Mouse (Mus musculus): Measurements from ENCODE around the gene Hmgb2.

Hmgb2 gene

DNA sequence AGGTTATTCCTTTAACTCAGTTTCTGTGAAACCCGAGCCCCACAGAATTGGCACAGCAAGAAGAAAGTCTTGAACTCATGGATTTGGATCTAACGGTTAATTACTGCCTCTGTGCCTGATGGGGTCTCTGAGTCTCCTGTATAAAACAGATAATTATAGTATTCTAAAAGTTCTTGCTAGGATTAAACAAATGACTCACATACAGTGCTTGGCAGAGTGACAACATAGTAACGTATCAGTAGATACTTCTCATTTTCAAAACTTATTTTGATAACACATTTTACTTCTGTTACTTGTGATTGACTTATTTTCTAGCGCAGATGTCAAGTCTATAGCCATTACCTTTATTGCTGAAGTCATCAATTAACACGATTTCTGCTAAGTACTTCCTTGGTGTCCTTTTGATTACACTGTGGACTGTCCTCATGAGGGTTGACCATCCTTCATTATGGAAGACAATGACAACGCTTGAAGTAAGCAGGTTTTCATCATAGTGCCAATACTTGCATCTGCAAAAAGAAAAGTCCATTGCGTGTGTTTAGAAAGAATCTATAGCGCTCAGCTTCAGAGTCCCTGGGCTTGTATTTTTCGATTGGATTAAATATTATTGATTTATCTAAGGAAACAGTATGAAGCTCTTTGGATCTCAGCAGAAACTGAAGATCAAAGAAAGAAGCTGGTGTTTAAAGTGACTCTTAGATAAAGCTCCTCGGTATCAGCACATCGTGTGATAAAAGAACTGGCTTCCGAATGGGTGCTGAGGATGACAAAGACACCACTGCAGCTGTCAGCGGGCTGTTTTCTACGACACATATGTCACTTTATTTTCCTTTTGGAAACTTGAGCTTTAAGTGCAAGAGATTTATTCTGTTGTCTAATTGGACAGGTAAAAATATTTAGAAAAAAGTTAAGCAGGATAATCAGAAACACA lies 40.7 kb downstream of the Hmgb2 start:
- DNase-seq (ENCODE audit: extremely low spot score, low read depth, low spot score) = no peak

DNA sequence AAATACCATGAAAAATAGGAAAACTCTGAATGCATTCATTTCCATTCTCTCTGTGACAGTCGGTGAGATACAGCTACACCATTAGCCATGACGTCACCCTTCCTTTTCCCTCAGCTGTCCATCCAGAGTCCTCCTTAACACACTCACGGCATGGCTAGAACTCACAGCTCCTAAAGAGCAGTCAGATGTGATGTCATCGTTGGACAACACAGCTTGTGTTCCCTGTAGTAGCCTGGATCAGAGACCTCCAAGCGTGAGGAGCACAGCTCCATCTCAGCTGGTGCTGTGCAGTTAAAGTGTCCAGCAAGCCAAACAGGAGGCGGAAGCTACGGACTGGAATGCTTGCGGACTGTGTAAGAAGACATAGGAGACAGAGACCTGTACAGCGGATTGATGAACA lies 49.2 kb downstream of the Hmgb2 start:
- no peak for DNase-seq (ENCODE audit: extremely low spot score, low read depth, low spot score)

- no peak for DNase-seq (ENCODE audit: extremely low spot score, low read depth, low spot score)
Observed at GRCm38 (mm10) chr8:57562741-57563140, 51.0 kb downstream of the Hmgb2 start.

- no peak for DNase-seq (ENCODE audit: extremely low spot score, low read depth, low spot score)
Observed at GRCm38 (mm10) chr8:57563726-57564125, 52.0 kb downstream of the Hmgb2 start.

- DNase-seq (ENCODE audit: extremely low spot score, low read depth, low spot score) = no peak
Observed at GRCm38 (mm10) chr8:57565039-57565438, 53.3 kb downstream of the Hmgb2 start.

Measured in hindlimb bud, embryonic 11.5 days (tissue).